Mouse (Mus musculus): ENCODE data around the gene 4930452B06Rik. TPM values are rescaled to one million over a fixed set of nuclear protein-coding genes. Genes with fewer than 3 reads are reported as not detected.
A peak's percentile ranks its signal among the peaks of the same experiment; 100 is the strongest.
"Not testable (repeated sequence)": the region's sequence is repeated elsewhere in the genome, so short reads cannot be mapped to it uniquely, and the experiment has no call there.

Gene 4930452B06Rik
- polyA plus RNA-seq, 1 experiment from 2014 or later = 9.7 TPM

GRCm38 (mm10) chr14:8620580-8620979, 45.5 kb downstream of the 4930452B06Rik start:
- ATAC-seq = no peak

GRCm38 (mm10) chr14:8615636-8616035, 50.4 kb downstream of the 4930452B06Rik start:
- no peaks in the 10 kb centered on the region for H3K4me1 ChIP-seq
- no peaks in the 10 kb centered on the region for H3K9me3 ChIP-seq (replicated peaks)
- no peaks in the 10 kb centered on the region for H3K27me3 ChIP-seq
- ATAC-seq = no peak
- no peak overlapping the region for H3K4me3 ChIP-seq
- no peak overlapping the region for H3K27ac ChIP-seq
- no peak overlapping the region for H3K9ac ChIP-seq
- no peaks in the 10 kb centered on the region for H3K36me3 ChIP-seq (ENCODE audit: poor library complexity, severe bottlenecking)
- H3K4me2 ChIP-seq = no peak overlapping the region
- WGBS = 85% methylated on average over 7 of the region's 7 CpGs

More at GRCm38 (mm10) chr14:8620580-8620979, 45.5 kb downstream of the 4930452B06Rik start:
- Histone ChIP-seq H3K27me3 (no peaks in the 10 kb centered on the region), H3K27ac (no peak overlapping the region), H3K9ac (no peak overlapping the region), H3K4me2 (no peak overlapping the region), H3K9me3 (replicated peaks) (no peaks in the 10 kb centered on the region), H3K4me1 (0 out of 2 replicates have a peak, but pooled peaks cover 4% of the 10 kb centered on the region), H3K4me3 (no peak overlapping the region), H3K36me3 (ENCODE audit: poor library complexity, severe bottlenecking) (no peaks in the 10 kb centered on the region)
- WGBS = 93% methylated on average over 5 of the region's 5 CpGs

GRCm38 (mm10) chr14:8614430-8614829, 51.6 kb downstream of the 4930452B06Rik start:
- H3K4me3 ChIP-seq; H3K4me2 ChIP-seq; H3K36me3 ChIP-seq (ENCODE audit: poor library complexity, severe bottlenecking); H3K27ac ChIP-seq; H3K9me3 ChIP-seq (replicated peaks); H3K27me3 ChIP-seq; H3K4me1 ChIP-seq; ATAC-seq; H3K9ac ChIP-seq: not testable (repeated sequence)
- 88% methylated on average over 1 of the region's 1 CpGs for WGBS

GRCm38 (mm10) chr14:8612080-8612479, 54.0 kb downstream of the 4930452B06Rik start:
- Histone ChIP-seq H3K4me2 (no peak overlapping the region), H3K27me3 (no peaks in the 10 kb centered on the region), H3K9ac (no peak overlapping the region), H3K27ac (no peak overlapping the region), H3K4me1 (no peaks in the 10 kb centered on the region), H3K4me3 (no peak overlapping the region), H3K9me3 (replicated peaks) (no peaks in the 10 kb centered on the region), H3K36me3 (ENCODE audit: poor library complexity, severe bottlenecking) (no peaks in the 10 kb centered on the region)
- ATAC-seq = no peak

GRCm38 (mm10) chr14:8610108-8610507, 55.9 kb downstream of the 4930452B06Rik start:
- no peaks in the 10 kb centered on the region for H3K4me1 ChIP-seq
- H3K4me3 ChIP-seq = no peak overlapping the region
- no peak overlapping the region for H3K27ac ChIP-seq
- H3K9me3 ChIP-seq (replicated peaks) = no peaks in the 10 kb centered on the region
- ATAC-seq = no peak
- no peaks in the 10 kb centered on the region for H3K36me3 ChIP-seq (ENCODE audit: poor library complexity, severe bottlenecking)
- H3K4me2 ChIP-seq = no peak overlapping the region
- no peak overlapping the region for H3K9ac ChIP-seq
- WGBS = 68% methylated on average over 3 of the region's 3 CpGs
- H3K27me3 ChIP-seq = no peaks in the 10 kb centered on the region

- Histone ChIP-seq H3K27me3 (no peaks in the 10 kb centered on the region), H3K4me3 (no peak overlapping the region), H3K36me3 (ENCODE audit: poor library complexity, severe bottlenecking) (no peaks in the 10 kb centered on the region), H3K9me3 (replicated peaks) (no peaks in the 10 kb centered on the region), H3K9ac (no peak overlapping the region), H3K4me1 (no peaks in the 10 kb centered on the region), H3K4me2 (no peak overlapping the region), H3K27ac (no peak overlapping the region)
- 9% methylated on average over 3 of the region's 3 CpGs for WGBS
- ATAC-seq = peak; percentile 87
These were observed 57.4 kb downstream of the 4930452B06Rik start for GRCm38 (mm10) chr14:8608559-8609171.

GRCm38 (mm10) chr14:8604898-8605297, 61.1 kb downstream of the 4930452B06Rik start:
- H3K9me3 ChIP-seq (replicated peaks) = no peaks in the 10 kb centered on the region
- no peak overlapping the region for H3K4me3 ChIP-seq
- 88% methylated on average over 2 of the region's 2 CpGs for WGBS
- no peak overlapping the region for H3K4me2 ChIP-seq
- no peak overlapping the region for H3K9ac ChIP-seq
- no peaks in the 10 kb centered on the region for H3K4me1 ChIP-seq
- no peak for ATAC-seq
- no peaks in the 10 kb centered on the region for H3K27me3 ChIP-seq
- H3K27ac ChIP-seq = no peak overlapping the region
- H3K36me3 ChIP-seq (ENCODE audit: poor library complexity, severe bottlenecking) = no peaks in the 10 kb centered on the region

GRCm38 (mm10) chr14:8585031-8585430, 81.0 kb downstream of the 4930452B06Rik start:
- Histone ChIP-seq H3K27ac (no peak overlapping the region), H3K27me3 (no peaks in the 10 kb centered on the region), H3K9ac (no peak overlapping the region), H3K36me3 (ENCODE audit: poor library complexity, severe bottlenecking) (no peaks in the 10 kb centered on the region), H3K4me1 (peaks cover 5% of the 10 kb centered on the region; the same call in 1 of the 2 replicates), H3K9me3 (replicated peaks) (no peaks in the 10 kb centered on the region), H3K4me2 (no peak overlapping the region), H3K4me3 (no peak overlapping the region)
- WGBS = 92% methylated on average over 1 of the region's 1 CpGs
- ATAC-seq = no peak

- not testable (repeated sequence) for H3K4me2 ChIP-seq; H3K9me3 ChIP-seq (replicated peaks); H3K27me3 ChIP-seq; H3K9ac ChIP-seq; H3K36me3 ChIP-seq (ENCODE audit: poor library complexity, severe bottlenecking); H3K4me3 ChIP-seq; H3K4me1 ChIP-seq; H3K27ac ChIP-seq; ATAC-seq
- 98% methylated on average over 2 of the region's 2 CpGs for WGBS
These were observed 115.0 kb downstream of the 4930452B06Rik start for GRCm38 (mm10) chr14:8551006-8551405.

- Histone ChIP-seq H3K4me3 (no peak overlapping the region), H3K9ac (no peak overlapping the region), H3K36me3 (ENCODE audit: poor library complexity, severe bottlenecking) (no peaks in the 10 kb centered on the region), H3K27me3 (no peaks in the 10 kb centered on the region), H3K4me1 (no peaks in the 10 kb centered on the region), H3K4me2 (no peak overlapping the region), H3K9me3 (replicated peaks) (no peaks in the 10 kb centered on the region), H3K27ac (no peak overlapping the region)
- WGBS = 75% methylated on average over 4 of the region's 4 CpGs
- ATAC-seq = no peak
These were observed 116.9 kb downstream of the 4930452B06Rik start for GRCm38 (mm10) chr14:8549108-8549507.

- no peak overlapping the region for H3K4me3 ChIP-seq
- H3K36me3 ChIP-seq (ENCODE audit: poor library complexity, severe bottlenecking) = no peaks in the 10 kb centered on the region
- no peaks in the 10 kb centered on the region for H3K4me1 ChIP-seq
- no peaks in the 10 kb centered on the region for H3K9me3 ChIP-seq (replicated peaks)
- 82% methylated on average over 3 of the region's 3 CpGs for WGBS
- no peak for ATAC-seq
- no peak overlapping the region for H3K4me2 ChIP-seq
- H3K9ac ChIP-seq = no peak overlapping the region
- no peaks in the 10 kb centered on the region for H3K27me3 ChIP-seq
- no peak overlapping the region for H3K27ac ChIP-seq
These were observed 130.0 kb downstream of the 4930452B06Rik start for GRCm38 (mm10) chr14:8536024-8536423.

GRCm38 (mm10) chr14:8525232-8525631, 140.8 kb downstream of the 4930452B06Rik start:
- Histone ChIP-seq H3K4me3 (no peak overlapping the region), H3K9ac (no peak overlapping the region), H3K4me1 (no peaks in the 10 kb centered on the region), H3K27me3 (no peaks in the 10 kb centered on the region), H3K27ac (no peak overlapping the region), H3K9me3 (replicated peaks) (peaks cover 3% of the 10 kb centered on the region; the same call in 1 of the 2 replicates), H3K4me2 (no peak overlapping the region), H3K36me3 (ENCODE audit: poor library complexity, severe bottlenecking) (no peaks in the 10 kb centered on the region)
- no peak for ATAC-seq
- WGBS = 89% methylated on average over 6 of the region's 6 CpGs

- H3K27ac ChIP-seq = no peak overlapping the region
- WGBS = 89% methylated on average over 6 of the region's 6 CpGs
- no peak overlapping the region for H3K9ac ChIP-seq
- no peaks in the 10 kb centered on the region for H3K36me3 ChIP-seq (ENCODE audit: poor library complexity, severe bottlenecking)
- H3K4me3 ChIP-seq = no peak overlapping the region
- H3K4me2 ChIP-seq = no peak overlapping the region
- H3K27me3 ChIP-seq = no peaks in the 10 kb centered on the region
- peaks cover 5% of the 10 kb centered on the region; the same call in 1 of the 2 replicates for H3K4me1 ChIP-seq
- H3K9me3 ChIP-seq (replicated peaks) = no peaks in the 10 kb centered on the region
- no peak for ATAC-seq
These were observed 148.4 kb downstream of the 4930452B06Rik start for GRCm38 (mm10) chr14:8517681-8518080.

All from forebrain, embryonic 13.5 days (tissue).